Mouse (Mus musculus) T-helper 1 cell (primary cell): ENCODE measurements at regions not wholly inside any gene's neighbourhood (a gene's known extent, or its start where the extent isn't known, plus 50 kb on each side); places are given as distances from the start of the nearest gene placed in this dataset.

ENCODE experiments used
- in situ Hi-C: fragments of 300-600 bp; cut with MboI, MseI; formaldehyde crosslinking; loops from one replicate; pipeline ENCODE4 v1.15.1; 2025; ENCODE audit warnings: high pct_unique_total_duplicates

DNA sequence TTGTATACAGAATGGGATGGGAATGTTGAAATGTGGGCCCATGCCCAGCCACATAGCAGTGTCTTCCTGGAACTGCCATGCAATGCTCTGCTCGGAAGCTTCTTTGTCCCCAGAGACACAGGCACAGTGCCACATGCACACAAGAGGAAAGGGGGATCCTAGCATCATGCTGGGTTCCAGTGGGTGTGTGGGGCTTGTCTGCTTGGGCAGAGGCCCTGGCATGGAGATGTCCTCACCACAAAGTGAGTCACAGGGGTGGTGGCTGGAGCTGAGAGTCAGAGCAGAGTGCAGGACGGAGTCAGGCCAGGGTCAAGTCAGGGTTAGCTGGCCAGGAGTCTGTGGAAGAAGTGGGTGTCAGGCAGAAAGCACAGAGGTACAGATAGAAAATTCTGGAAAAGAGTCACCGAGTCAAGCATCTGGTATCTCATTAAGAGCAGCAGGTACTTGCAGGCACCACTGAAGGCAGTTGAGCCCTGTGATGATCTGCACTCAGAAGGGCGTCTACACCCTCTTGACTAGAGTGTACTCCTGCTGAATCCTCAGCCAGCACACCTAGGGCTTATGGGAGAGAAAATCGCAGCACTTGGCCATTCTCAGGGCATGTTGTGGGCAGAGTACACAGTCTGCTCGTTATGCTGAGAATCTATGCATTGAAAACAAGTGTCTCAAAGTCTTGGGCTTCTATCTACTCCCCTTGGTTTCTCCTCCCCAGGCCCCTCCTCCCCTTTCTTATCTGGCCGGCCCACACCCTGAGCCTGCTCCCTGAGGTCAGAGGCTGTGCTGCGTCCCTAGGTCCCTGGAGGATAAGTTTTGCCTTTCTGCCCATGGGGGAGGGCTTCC, 85.3 kb downstream of the Ackr3 start:
- in situ Hi-C loops, result no loop called here

DNA sequence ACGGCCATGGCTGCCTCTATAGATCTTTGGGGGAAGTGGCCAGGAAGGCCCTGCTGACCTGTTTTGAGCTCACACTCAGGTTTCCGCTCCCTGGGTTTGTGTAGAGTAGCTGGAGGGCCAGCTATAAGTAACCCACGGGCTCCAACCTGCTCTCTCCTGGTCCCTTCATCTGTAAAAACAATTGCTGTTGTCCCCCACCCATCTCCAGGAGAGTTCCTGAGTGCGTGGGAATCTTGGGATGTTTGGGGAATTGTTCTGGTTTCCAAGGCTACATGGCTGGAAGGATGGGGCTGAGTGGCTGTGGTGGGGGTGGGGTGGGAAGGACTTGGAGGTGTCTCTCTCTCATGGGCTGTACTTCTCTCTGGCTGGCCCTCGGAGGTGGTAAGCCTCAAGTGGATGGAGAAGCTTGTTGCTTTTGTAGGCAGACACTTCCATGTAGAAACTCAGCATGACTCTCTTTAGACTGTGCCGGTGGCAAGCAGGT, 86.0 kb downstream of the Ackr3 start:
- in situ Hi-C loops, result no loop called here

DNA sequence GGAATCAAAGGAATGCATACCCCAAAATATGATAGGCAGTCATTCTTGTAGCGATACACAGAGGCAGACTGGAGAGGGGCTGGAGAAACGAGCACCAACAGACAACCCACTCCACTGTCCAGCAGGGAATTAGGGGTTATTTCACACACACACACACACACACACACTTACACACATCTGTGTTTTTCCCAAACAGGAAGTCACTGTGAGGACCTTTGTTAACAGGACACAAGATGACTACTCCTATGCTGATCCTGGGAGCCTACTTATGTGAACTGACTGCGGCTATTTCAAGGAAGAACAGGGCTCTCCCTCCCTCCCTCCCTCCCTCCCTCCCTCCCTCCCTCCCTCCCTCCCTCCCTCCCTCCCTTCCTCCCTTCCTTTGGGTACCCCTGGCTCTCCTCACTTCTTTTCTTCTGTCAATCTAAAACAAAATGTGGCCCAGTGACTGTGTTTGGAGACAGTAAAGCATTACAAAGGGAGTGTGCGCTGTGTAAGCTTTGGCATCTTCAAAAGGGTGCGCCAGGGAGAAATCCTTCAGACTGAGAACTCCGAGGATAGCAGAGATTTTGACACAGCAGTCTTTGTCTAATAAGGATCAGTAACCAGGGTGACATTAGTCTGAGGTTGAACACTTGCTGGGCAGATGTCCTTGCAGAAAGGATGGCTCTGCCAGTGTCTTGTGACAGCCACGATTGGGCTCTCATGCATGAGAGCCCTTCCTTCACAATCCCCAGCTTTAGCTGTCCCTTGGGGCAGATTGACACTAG, 86.8 kb downstream of the Ackr3 start:
- in situ Hi-C loops, result no loop called here

DNA sequence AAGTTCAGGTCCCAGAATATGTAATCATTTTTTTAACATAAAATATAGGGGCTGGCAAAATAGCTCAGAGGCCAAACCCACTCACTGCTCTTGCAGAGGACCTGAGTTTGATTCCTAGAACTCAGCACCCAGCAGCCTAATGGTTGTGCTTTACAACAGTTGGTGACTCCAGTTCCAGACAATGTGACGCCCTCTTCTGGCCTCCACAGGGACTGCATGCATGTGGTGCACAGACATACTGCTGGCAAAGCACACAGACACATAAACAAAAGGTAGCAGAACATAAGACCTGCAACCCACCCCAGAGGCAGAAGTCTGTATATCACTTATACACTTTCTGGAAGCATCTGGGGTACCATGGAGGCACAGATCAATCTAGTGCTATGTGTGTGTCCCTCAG, 87.5 kb downstream of the Ackr3 start:
- in situ Hi-C loops, result no loop called here

DNA sequence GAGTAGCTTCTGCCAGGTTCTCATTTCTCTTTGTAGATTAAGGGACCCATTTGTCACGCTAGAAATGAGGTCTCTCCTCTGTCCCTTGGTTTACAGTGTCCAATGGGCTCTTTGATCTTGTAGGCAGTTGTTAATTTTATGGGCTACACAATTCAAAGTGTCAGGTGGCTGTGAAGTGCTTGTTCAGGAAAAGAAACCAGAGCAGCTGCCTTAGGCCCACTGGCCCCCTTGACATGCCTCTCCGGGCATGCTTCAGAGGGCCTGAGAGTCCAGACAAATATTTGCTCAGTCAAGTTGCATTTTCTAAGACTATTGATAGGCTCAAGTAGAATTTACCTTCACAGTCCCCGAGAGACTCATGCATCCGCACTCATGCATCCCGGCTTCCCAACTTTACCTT, 94.0 kb downstream of the Ackr3 start:
- in situ Hi-C loops, result no loop called here

DNA sequence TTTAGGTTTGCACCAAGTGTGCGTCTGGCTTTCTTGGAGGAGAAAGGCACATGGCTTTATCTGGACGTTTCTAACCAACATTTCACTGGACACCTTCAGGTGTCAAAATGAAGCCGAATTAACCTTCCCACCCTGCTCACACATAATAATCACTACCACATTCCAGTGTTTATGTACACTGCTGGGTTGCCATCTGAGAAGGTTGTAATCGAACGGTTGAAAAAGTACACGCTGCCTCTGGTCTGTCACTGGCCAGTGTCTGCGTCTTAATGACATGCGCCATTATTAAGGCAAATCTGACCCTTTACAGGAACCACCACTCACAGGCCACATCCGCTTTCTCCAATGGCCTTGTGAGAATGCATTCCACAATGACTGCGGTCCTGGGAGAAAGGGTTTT, 96.4 kb downstream of the Ackr3 start:
- in situ Hi-C loops, result no loop called here

DNA sequence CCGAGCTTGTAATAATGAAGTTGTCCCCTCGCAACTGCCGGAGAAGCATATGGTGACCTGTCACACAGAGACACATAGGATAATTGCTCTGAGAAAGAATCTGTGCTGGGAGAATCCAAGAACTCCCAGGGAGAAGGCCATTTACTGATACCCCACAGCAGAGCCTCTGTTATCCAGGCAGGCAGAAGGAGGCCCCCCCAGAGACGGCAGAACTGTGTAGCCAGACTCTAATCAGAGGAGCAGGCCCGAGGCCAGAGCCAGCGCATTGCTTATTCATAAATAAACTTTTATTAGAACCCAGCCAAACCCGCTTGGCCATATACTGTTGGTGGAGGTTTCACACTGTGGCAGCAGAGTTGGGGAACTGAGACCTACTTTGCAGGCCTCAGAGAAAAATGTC, 100.6 kb downstream of the Ackr3 start:
- in situ Hi-C loops, result no loop called here

DNA sequence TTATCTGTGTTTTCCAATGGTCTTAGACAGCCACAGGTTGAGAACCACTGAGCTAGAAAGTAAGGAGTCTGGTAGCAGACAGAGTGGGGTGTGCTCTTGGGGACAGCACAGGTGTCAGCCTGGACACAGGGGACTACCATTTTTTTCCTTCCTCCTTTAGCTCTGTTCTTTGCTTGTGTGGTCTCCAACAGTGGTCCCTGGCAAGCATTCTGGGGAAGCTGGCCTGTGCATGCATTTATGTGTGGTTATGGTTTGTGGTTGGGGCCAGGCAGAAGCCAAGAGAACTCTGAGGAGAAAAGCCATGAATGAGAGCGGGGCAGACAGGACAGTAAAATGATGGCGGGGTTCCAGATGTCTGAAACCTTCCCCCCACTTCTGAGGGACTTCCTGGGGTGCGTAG, 107.2 kb downstream of the Ackr3 start:
- in situ Hi-C loops, result no loop called here

DNA sequence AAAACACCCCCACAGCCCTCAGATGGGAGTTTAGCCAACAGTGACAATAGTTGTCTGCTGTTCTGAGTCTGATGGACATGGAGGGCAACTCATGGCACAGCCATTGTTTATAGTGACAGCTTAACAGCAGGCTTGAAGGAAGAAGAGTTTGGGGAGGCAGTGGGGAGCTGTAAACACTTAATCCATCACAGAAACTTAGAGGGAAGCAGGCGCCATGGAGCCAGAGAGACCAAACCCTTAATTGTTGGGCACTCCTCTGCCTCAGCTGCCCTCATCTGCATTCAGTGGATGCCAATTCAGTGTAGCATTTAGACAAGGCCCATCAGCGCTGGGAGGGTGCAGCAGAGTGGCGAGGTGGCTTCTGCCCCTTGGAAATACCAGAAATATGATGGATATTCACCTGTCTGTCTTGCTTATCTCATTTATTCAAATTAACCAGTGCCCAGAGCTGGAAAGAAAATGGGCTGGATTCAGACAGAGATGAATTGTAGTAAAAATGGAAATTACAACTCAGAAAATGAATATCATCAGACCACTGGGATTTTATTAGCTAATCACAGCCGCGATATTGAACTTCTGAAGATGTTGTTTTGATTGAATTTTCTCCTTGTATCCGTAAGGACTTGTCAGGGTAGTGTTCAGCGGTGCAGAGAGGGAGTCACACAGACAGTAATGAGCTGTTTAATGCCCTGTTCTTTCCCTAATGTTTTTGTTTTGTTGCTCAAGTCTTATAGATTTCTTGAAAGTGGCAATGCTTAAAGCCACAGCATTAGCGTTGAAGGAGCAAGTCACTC, 108.1 kb downstream of the Ackr3 start:
- in situ Hi-C loops, result no loop called here

DNA sequence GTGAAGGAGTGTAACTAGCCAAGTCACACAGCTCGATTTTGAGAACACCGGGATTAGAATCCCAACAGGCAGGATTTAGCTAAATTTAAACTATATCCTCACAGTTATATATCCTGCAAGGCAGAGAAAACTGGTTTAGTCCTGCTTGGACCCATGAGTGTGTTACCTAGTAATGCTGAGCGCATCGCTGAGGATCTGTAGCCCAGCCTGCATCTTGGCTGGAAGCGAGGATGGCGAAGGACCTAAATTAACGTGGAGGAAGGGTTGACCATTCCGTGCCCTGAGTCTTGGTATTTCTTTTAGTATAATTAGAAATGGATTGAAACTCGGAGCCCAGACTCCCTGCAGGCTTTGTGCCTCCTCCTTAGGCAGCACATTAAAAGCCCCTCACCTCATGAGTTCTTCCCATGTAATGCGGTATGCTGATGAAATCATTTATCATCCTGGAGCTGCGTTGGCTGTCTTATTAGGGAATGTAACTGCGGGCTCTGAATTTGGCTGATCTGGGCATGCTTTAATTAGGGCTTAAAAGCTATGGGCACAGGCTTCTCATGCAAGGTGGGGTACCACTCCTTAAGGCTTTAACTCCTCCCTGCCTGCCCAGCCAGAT, 110.1 kb downstream of the Ackr3 start:
- in situ Hi-C loops, result no loop called here

DNA sequence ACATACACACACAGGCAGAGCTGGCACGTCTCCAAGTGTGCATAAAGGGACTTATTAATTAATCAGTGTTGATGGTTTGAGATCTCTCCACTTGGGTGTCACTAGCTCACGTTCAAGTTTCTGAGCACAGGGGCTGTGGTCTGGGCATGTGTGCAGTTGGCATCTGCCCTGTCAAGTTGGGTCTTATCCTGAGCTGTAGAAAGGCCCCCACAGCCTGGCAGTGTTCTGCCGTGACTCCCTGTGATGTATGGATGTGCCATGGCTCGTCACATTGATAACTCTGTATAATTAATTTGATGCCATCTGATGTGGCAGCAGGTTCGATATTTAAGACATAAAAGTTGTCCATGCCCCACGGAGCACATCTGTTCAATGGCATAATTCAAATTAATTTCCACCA, 114.1 kb downstream of the Ackr3 start:
- in situ Hi-C loops, result no loop called here

DNA sequence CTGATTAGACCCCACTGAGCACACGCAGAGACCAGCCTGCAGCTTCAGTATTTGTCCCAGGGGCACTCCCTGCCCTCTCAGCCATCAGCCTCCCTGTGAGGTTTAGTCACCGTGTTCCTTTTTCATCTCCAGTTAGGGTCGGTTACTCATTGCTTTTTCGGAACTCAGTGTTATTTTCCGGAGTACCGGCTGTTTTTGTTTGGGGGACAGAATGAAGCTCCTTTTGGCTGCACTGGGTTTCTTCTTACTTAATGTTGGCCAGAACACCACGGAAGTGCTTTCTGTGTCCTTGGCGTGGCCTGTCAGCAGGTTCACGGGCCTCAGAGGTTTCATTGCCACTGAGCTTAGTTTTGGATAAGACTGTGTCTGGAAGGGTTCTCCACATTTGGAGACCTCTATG, 114.7 kb downstream of the Ackr3 start:
- in situ Hi-C loops, result no loop called here

DNA sequence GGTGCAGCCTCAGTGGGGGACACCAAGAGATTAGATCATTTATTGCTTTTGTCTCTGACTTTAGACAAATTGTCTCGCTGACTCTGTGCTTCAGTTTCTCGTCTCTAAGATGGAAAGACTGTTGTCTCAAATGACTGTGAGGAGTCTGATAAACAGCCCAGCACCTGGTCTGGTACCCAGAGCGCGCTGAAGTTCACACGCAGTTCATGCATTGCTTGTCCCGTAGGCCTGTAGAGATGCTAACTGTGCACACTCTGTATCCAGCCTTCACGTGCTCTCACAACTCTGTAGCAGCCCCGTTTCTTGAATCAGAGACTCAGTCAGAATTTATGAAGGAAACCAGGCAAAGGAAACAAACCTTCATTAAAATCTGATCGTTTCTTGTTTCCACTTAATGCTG, 116.7 kb downstream of the Ackr3 start:
- in situ Hi-C loops, result no loop called here

DNA sequence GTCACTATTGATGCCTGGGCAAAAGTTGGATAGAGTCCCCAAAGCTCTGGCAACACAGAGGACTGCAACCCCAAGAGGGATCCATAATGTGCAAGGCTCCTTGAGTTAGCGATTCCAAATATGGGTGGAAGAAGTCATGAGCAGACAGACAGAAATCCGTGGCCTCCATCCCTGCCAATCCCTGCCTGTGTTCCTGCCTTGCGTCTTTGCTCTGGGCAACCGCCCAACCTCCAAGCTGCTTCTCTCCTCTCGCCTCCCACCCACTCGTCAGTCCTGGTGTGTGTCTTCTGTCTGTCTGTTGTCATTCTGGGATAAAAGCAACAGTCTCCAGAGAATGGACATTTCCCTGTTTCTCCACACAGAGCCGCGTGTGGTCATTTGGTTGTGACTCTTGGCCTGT, 117.7 kb downstream of the Ackr3 start:
- in situ Hi-C loops, result no loop called here

DNA sequence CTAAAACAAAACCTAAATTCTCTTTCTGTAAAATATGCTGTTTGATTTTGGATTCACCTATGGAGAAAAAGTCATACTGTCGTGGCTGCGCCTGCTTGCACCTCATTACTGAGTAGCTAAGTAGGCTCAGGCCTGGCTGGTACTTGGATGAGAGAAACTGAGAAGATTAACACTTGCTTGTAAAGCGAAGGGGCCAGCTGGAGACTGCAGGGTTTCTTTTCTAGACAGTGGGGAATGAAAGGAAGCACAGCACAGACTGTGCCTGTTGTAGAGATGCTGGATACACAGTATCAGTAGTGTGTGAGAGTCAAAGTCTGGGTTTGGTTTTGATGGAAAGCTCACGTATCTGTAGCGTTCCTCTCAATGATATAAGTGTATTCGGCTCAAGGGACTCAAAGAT, 123.5 kb downstream of the Ackr3 start:
- in situ Hi-C loops, result no loop called here

DNA sequence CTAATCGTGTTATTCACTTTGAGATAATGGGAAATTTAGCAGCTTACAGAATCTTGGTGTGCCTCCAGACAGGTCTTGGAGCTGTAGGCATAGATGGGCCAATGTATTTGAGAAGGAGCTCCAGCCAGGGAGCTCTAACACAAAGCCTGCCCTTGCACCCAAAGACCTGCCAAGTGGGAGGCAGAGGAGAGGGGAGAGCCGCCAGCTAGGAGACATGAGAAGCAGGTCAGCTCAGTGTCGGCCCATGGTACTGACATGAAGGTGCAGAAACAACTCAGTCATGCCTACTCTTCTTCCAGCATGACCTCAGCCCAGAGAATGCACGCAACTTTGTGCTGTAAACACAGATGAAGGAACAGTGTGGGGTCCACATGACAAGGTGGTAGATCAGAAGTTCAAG, 128.8 kb downstream of the Ackr3 start:
- in situ Hi-C loops, result loop anchor here (10.0 kb wide), 1 partner anchor 1252 kb away; no protein-coding TSS in a partner anchor

DNA sequence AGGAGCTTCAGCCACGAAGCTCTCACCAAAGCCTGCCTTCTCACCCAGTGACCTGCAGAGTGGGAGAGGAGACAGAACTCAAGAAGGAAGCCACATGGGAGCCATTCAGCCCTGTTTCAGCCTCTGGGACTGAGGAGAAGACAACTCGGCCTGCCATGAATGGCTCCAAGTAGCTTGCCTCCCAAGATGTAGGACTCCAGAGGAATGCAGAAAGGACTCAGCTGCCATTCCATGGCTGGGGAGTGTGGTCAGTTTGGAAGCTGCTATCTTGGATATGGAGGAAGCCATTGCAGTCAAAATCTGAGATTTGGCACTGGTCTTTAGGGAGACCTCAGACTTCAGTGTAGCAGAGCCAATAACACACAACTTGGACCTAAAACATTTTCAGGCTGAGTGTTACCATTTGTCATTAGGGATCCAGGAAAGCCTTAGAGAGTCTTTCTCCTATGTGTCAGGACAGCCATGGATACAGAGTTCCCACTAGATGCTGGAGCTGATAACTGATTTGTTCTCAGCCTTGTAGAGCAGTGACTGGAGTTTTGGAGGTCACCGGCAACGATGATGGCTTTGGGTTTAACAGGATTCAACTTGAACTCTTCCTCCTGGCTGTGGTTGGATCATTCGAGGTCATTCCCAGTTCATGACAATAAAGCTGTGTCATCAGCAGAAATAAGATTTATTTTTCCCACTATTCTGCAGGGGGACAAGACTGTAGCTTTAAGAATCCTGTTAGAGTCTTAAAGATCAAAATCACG, 130.1 kb downstream of the Ackr3 start:
- in situ Hi-C loops, result loop anchor here (10.0 kb wide), 1 partner anchor 1251 kb away; no protein-coding TSS in a partner anchor

DNA sequence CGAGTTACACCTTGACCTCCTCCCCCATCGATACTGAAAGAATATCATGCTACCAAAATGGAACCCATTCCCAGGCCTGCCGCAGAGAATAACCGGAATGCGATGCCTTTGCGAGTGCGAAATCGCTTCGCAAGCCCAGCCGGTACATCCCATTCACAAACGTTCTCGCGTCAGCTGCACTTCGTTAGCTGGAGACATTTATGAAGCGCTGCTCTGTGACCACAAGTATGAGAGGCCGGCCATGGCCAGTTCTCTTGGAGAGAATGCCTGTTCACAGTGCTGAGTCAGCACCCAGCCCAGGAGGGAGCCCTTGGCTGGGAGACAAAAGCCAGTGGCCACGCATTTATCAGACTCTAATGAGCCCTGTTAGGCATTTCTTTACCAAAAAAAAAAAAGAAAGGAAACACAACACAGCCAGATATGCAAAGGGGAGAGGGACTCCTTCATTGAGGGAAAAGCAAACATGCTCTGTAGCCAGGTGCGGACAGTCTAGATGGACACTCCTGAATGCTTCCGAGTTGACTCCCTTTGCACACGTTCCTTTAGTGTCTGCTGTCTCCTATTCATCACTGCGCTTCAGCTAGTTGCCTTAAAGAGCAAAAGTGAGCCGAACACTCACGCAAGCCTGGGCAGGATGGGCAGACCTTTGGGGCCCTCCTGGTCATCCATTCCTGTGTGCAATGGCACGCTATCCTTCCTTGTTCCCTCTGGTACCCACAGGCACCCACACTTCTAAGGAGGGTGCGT, 131.4 kb downstream of the Ackr3 start:
- in situ Hi-C loops, result loop anchor here (10.0 kb wide), 1 partner anchor 1250 kb away; no protein-coding TSS in a partner anchor

DNA sequence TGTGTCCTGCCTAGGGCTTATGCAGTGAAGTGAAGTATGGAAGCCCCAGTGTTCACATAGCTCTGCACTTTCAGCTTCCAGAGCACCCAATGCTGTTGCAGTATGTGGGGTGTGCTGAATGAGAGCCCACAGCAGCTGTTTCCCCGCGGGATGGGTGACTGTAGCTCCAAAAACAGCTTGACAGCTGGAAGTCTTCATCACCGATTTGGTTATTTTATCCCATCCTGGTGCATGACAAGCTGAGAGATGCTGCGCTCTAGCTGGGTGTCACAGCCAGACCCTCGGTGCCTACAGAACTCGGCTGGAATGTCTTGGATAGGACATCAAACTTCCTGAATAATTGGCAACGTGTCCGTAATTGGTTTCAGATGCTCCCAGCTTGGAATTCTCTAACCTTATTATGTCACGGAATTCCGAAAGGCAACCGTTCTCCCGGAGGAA, 134.1 kb downstream of the Ackr3 start:
- in situ Hi-C loops, result loop anchor here (10.0 kb wide), 1 partner anchor 1247 kb away; no protein-coding TSS in a partner anchor

DNA sequence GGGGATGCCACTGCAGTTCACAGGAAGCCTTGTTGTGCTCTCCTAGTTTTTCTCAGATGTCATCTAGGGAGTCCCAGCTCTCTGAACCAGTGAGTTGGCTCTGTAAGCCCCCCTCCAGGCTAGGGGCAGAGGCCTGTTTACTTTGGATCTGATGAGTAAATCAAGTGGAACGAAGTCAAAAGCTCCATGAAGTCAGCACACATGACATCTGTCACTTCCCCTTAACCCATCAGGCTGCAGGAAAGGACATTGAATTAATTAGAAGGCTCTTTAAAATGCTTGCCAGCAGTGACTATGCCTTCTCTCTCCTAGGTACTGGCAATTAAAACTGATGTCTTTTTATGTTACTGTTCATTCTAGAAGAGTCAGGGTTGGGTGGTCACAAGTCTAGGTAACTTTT, 138.6 kb downstream of the Ackr3 start:
- in situ Hi-C loops, result no loop called here
